Mouse (Mus musculus): ENCODE measurements around the gene Ly6g6e. TPM values are rescaled to one million over a fixed set of nuclear protein-coding genes. Genes with fewer than 3 reads are reported as not detected.

The Ly6g6e gene
- polyA plus RNA-seq, 1 experiment from 2014 or later: 0.62 TPM

- no peaks in the 10 kb centered on the region for H3K9me3 ChIP-seq
- WGBS: 25% methylated on average over 10 of the region's 10 CpGs
- H3K9ac ChIP-seq: peak overlapping the region; percentile 71
- no peak for ATAC-seq (ENCODE audit: extremely low read depth, insufficient number of reproducible peaks, low FRiP score, low TSS enrichment)
- H3K4me3 ChIP-seq: peak overlapping the region; percentile 47
- peaks cover 65% of the 10 kb centered on the region for H3K27me3 ChIP-seq (replicated peaks)
- H3K4me1 ChIP-seq: peaks cover 43% of the 10 kb centered on the region
- peaks cover 30% of the 10 kb centered on the region for H3K36me3 ChIP-seq
- peak overlapping the region; percentile 77 for H3K4me2 ChIP-seq
- H3K27ac ChIP-seq (replicated peaks): no peak overlapping the region; the same call in 1 of the 2 replicates
These were observed 12.3 kb upstream of the Ly6g6e start for GRCm38 (mm10) chr17:35064378-35064877.

DNA sequence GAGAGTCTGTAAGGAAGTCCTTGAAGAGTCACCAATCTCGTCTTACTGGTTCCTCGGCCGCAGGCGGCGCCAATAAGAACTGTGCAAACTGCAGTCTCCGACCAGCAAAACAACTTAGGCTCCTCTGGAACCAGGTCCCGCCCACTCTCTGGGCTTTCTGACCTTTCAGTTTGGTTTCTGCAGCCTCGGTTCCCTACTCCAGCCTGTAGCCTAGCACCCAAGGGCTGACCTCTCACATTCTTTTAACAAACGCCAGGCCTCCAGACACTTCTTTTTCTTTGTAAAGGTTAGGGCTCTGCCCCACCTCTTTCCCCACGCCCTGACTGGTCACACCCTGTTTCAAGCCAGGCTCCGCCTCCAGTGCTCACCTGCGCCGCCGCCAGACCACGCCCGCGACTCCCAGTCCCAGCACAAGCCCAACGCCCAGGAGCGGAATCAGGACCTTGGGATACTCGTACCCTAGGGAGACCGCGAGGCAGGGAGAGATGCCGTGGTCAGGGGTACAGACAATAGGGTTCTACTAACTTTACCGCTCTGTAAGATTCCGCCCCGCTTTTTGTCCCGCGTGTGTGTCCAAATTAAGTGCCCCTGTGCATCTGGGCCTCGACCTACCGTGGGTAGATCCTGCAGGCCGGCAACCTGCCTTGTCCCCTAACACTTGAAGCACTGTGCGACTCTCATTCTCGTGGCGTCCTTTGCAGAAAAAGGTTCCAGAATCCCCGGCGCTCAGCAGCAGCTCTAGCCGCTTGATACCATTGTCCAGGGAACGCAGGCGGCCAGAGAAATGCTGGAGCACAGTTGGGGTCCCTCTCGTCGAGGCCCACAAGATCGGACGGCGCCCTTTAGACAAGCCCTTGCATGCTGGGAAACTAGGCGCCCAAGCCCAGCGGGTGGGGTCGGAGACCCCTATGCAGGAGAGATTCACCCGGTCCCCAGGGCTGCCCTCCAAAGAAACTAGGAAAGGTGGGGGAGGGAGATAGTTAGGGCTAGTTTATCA is 11.5 kb upstream of the Ly6g6e start, which contains the start of gene Ly6g6c:
TSS of gene Ly6g6c (plus strand) at position 438 of the 997 bp plus-strand sequence.
- Histone ChIP-seq H3K27me3 (replicated peaks) (peaks cover 67% of the 10 kb centered on the region), H3K9me3 (no peaks in the 10 kb centered on the region), H3K4me3 (peak within 1 kb of the TSS; percentile 47), H3K4me1 (peaks cover 37% of the 10 kb centered on the region), H3K9ac (peak within 1 kb of the TSS; percentile 71), H3K4me2 (peak within 1 kb of the TSS; percentile 77), H3K36me3 (peaks cover 30% of the 10 kb centered on the region), H3K27ac (replicated peaks) (no peak within 1 kb of the TSS; the same call in 1 of the 2 replicates)
- no peak; the same call in 1 of the 2 replicates for ATAC-seq (ENCODE audit: extremely low read depth, insufficient number of reproducible peaks, low FRiP score, low TSS enrichment)
- 2% methylated on average over 48 of the region's 48 CpGs for WGBS

GRCm38 (mm10) chr17:35066084-35066483 is 10.6 kb upstream of the Ly6g6e start, which contains the start of gene Mpig6b:
Gene Mpig6b, minus strand, starts transcription at chr17:35066184.
- peaks cover 23% of the 10 kb centered on the region for H3K36me3 ChIP-seq
- H3K4me3 ChIP-seq: peak within 1 kb of the TSS; percentile 47
- WGBS: 38% methylated on average over 10 of the region's 10 CpGs
- no peak within 1 kb of the TSS for H3K27ac ChIP-seq (replicated peaks)
- ATAC-seq (ENCODE audit: extremely low read depth, insufficient number of reproducible peaks, low FRiP score, low TSS enrichment): no peak
- H3K9me3 ChIP-seq: no peaks in the 10 kb centered on the region
- peak within 1 kb of the TSS; percentile 77 for H3K4me2 ChIP-seq
- H3K4me1 ChIP-seq: peaks cover 35% of the 10 kb centered on the region
- peaks cover 67% of the 10 kb centered on the region for H3K27me3 ChIP-seq (replicated peaks)
- H3K9ac ChIP-seq: peak within 1 kb of the TSS; percentile 71

DNA sequence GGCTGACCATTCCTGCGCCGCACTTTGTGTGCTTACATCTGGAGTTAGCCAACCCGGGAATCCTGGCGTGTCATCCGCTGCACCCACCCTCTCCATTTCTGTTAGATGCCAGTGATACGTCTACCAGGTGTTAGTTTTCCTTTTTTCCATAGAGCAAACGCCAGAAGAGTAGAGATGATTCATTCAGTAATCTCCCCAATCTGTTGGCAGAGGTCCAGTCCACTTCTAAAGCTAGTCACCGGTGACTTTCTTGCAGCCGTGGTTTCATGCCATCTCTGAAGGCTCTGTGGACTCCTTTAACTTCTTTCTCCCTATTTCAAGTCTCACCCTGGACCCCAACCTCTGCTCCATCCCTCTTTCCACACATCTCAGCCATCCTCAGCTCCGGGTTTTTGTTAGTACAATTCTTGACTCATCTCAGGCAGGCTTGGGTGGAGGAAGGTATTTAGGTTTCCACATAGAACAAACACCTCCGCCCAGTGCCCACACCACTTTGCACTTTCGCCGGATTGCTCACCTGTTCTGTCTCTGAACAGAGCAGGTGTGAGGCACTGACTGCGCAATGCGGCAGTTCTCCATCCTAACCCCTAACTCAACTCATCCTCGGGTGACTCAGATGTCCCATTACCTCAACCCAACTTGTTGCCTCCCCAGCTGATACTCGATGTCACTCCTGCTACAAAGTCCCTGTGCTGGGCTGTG is 8.3 kb upstream of the Ly6g6e start:
- H3K4me2 ChIP-seq: no peak overlapping the region
- no peak overlapping the region for H3K9ac ChIP-seq
- no peak for ATAC-seq (ENCODE audit: extremely low read depth, insufficient number of reproducible peaks, low FRiP score, low TSS enrichment)
- H3K27me3 ChIP-seq (replicated peaks): peaks cover 63% of the 10 kb centered on the region
- H3K4me1 ChIP-seq: peaks cover 28% of the 10 kb centered on the region
- H3K36me3 ChIP-seq: 0 out of 2 replicates have a peak, but pooled peaks cover under 1% of the 10 kb centered on the region
- no peaks in the 10 kb centered on the region for H3K9me3 ChIP-seq
- H3K27ac ChIP-seq (replicated peaks): no peak overlapping the region
- 69% methylated on average over 17 of the region's 17 CpGs for WGBS
- H3K4me3 ChIP-seq: no peak overlapping the region

GRCm38 (mm10) chr17:35070556-35071229 is 6.0 kb upstream of the Ly6g6e start:
- Histone ChIP-seq H3K9me3 (peaks cover 2% of the 10 kb centered on the region; the same call in 1 of the 2 replicates), H3K27me3 (replicated peaks) (peaks cover 40% of the 10 kb centered on the region), H3K4me1 (peaks cover 11% of the 10 kb centered on the region), H3K4me2 (no peak overlapping the region), H3K27ac (replicated peaks) (no peak overlapping the region), H3K36me3 (no peaks in the 10 kb centered on the region), H3K4me3 (no peak overlapping the region), H3K9ac (no peak overlapping the region)
- no peak for ATAC-seq (ENCODE audit: extremely low read depth, insufficient number of reproducible peaks, low FRiP score, low TSS enrichment)
- WGBS: 38% methylated on average over 6 of the region's 6 CpGs

- H3K4me1 ChIP-seq: peaks cover 6% of the 10 kb centered on the region; the same call in 1 of the 2 replicates
- no peak overlapping the region for H3K27ac ChIP-seq (replicated peaks)
- H3K9me3 ChIP-seq: peaks cover 2% of the 10 kb centered on the region; the same call in 1 of the 2 replicates
- 71% methylated on average over 9 of the region's 9 CpGs for WGBS
- no peak overlapping the region for H3K9ac ChIP-seq
- no peak for ATAC-seq (ENCODE audit: extremely low read depth, insufficient number of reproducible peaks, low FRiP score, low TSS enrichment)
- H3K36me3 ChIP-seq: no peaks in the 10 kb centered on the region
- H3K27me3 ChIP-seq (replicated peaks): peaks cover 32% of the 10 kb centered on the region
- no peak overlapping the region for H3K4me3 ChIP-seq
- H3K4me2 ChIP-seq: no peak overlapping the region
These were observed 5.2 kb upstream of the Ly6g6e start for GRCm38 (mm10) chr17:35071454-35071853.

GRCm38 (mm10) chr17:35074097-35074496 is 2.6 kb upstream of the Ly6g6e start:
- H3K27me3 ChIP-seq (replicated peaks): peaks cover 11% of the 10 kb centered on the region
- no peak overlapping the region for H3K4me2 ChIP-seq
- no peak for ATAC-seq (ENCODE audit: extremely low read depth, insufficient number of reproducible peaks, low FRiP score, low TSS enrichment)
- H3K4me3 ChIP-seq: no peak overlapping the region
- WGBS: 49% methylated on average over 17 of the region's 17 CpGs
- peaks cover 22% of the 10 kb centered on the region for H3K4me1 ChIP-seq
- H3K27ac ChIP-seq (replicated peaks): no peak overlapping the region
- H3K36me3 ChIP-seq: no peaks in the 10 kb centered on the region
- H3K9me3 ChIP-seq: peaks cover 2% of the 10 kb centered on the region; the same call in 1 of the 2 replicates
- H3K9ac ChIP-seq: 0 out of 2 replicates have a peak overlapping the region, but pooled peaks have one; percentile 37

DNA sequence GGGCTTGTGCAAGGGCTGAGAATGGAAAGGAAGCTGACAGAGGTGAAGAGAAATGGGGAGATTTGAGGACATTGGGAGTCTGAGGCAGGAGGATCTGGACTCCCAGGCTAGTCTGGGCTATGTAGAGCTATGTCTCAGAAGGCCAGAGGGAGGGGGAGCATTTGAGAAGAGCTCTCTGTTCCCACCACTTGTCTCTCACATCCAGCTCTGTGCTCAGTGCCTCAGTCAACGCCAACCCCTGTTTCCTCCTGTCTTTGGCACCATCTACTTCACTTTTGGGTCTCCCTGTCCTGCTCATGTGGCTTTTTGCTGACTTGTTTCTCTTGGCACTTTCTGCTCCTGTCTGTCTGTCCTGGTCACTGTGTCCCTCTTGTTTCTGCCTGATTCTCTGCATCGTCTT is 583 bp downstream of the Ly6g6e start:
- H3K9me3 ChIP-seq: peaks cover 2% of the 10 kb centered on the region; the same call in 1 of the 2 replicates
- ATAC-seq (ENCODE audit: extremely low read depth, insufficient number of reproducible peaks, low FRiP score, low TSS enrichment): no peak
- peaks cover 29% of the 10 kb centered on the region for H3K4me1 ChIP-seq
- peak overlapping the region; percentile 67 for H3K4me2 ChIP-seq
- H3K27ac ChIP-seq (replicated peaks): peak overlapping the region; percentile 13; the same call in 1 of the 2 replicates
- peaks cover 20% of the 10 kb centered on the region for H3K27me3 ChIP-seq (replicated peaks)
- H3K4me3 ChIP-seq: peak overlapping the region; percentile 41
- no peaks in the 10 kb centered on the region for H3K36me3 ChIP-seq
- peak overlapping the region; percentile 70 for H3K9ac ChIP-seq
- WGBS: 36% methylated on average over 2 of the region's 2 CpGs

DNA sequence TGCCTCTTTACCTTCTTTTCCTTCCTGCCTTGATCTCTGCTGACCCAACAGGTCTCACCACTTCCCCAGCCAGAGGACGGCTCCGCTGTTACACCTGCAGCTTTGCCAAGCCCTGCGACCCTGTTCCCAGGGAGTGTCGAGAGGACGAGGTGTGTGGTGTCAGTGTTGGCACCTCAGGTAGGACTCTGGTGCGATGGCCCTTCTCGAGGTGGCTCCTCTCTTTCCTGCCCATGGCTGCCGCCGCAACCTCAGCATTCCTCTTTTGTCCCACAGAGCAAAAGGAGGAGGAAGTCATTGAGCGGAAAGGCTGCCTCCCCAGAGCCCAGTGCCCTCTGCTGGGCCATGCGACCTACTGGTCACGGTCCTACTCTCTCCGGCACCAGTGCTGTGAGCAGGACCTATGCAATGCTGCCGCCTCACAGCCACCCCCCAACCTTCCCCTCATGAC is 1.1 kb downstream of the Ly6g6e start, which contains the start of gene Ly6g6d:
TSS of gene Ly6g6d (minus strand) at position 280 of the 448 bp plus-strand sequence.
- 9% methylated on average over 14 of the region's 14 CpGs for WGBS
- ATAC-seq (ENCODE audit: extremely low read depth, insufficient number of reproducible peaks, low FRiP score, low TSS enrichment): no peak
- peak within 1 kb of the TSS; percentile 67 for H3K4me2 ChIP-seq

DNA sequence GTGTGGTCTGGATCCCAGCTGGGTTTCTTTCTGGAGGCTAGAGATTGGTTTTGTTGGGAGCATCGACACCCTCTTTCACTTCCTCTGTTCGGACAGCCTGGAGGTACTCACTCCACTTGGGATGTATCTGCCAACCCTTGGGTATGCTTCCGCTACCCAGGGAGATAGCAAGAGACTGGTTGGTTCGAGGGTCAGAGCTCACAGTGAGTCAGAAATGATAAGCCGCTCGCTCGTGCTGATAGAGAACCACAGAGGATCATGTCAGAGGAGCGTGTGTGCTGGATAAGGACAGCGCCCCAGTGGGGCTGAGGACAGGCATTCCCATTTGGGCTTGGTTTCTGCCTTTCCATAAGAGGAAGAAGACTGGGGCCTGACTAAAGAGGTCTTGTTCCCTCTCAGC is 3.1 kb downstream of the Ly6g6e start:
- Histone ChIP-seq H3K9me3 (peaks cover 2% of the 10 kb centered on the region; the same call in 1 of the 2 replicates), H3K36me3 (no peaks in the 10 kb centered on the region), H3K4me3 (peak overlapping the region; percentile 10), H3K4me2 (peak overlapping the region; percentile 58), H3K27me3 (replicated peaks) (peaks cover 27% of the 10 kb centered on the region), H3K9ac (peak overlapping the region; percentile 48), H3K4me1 (peaks cover 29% of the 10 kb centered on the region), H3K27ac (replicated peaks) (no peak overlapping the region)
- WGBS: 9% methylated on average over 9 of the region's 9 CpGs
- no peak for ATAC-seq (ENCODE audit: extremely low read depth, insufficient number of reproducible peaks, low FRiP score, low TSS enrichment)

More for the DNA sequence above, 1.1 kb downstream of the Ly6g6e start, which contains the start of gene Ly6g6d:
- Histone ChIP-seq H3K9ac (peak within 1 kb of the TSS; percentile 70), H3K4me3 (peak within 1 kb of the TSS; percentile 41), H3K27me3 (replicated peaks) (peaks cover 20% of the 10 kb centered on the region), H3K9me3 (peaks cover 2% of the 10 kb centered on the region; the same call in 1 of the 2 replicates), H3K4me1 (peaks cover 29% of the 10 kb centered on the region), H3K27ac (replicated peaks) (peak within 1 kb of the TSS; percentile 13; the same call in 1 of the 2 replicates), H3K36me3 (no peaks in the 10 kb centered on the region)
